Mouse (Mus musculus) C2C12 (cell line): ENCODE measurements around the gene Bend5. TPM values are rescaled to one million over a fixed set of nuclear protein-coding genes. Genes with fewer than 3 reads are reported as not detected.

Experiments used
- H3K27me3 ChIP-seq: one replicate; pipeline ENCODE4 v1.6.1; 2011; ENCODE audit not compliant: control insufficient read depth, insufficient read depth, insufficient read length
- H3K36me3 ChIP-seq: one replicate; pipeline ENCODE4 v1.6.1; 2011; ENCODE audit not compliant: control insufficient read depth, insufficient read depth
- H3K4me3 ChIP-seq: one replicate; pipeline ENCODE4 v1.5.1; 2011; ENCODE audit warnings: mild to moderate bottlenecking, control low read depth; ENCODE audit not compliant: poor library complexity, insufficient read depth, severe bottlenecking
- H3K79me2 ChIP-seq: one replicate; pipeline ENCODE4 v1.6.1; 2011; ENCODE audit not compliant: control insufficient read depth, insufficient read depth
- H3K79me3 ChIP-seq: one replicate; pipeline ENCODE4 v1.6.1; 2011; ENCODE audit warnings: low read depth, control low read depth
- H3ac ChIP-seq: one replicate; pipeline ENCODE3; 2011; ENCODE audit warnings: low read depth; ENCODE audit not compliant: control insufficient read depth, insufficient read length
- CEBPB ChIP-seq: IDR thresholded peaks from one replicate; pipeline ENCODE4 v1.6.1; 2011; ENCODE audit warnings: low read depth, mild to moderate bottlenecking, control low read depth, moderate library complexity
- CTCF ChIP-seq: IDR thresholded peaks from one replicate; pipeline ENCODE4 v1.5.1; 2011; ENCODE audit not compliant: control insufficient read depth, insufficient read depth, insufficient read length
- FOSL1 ChIP-seq: IDR thresholded peaks from one replicate; pipeline ENCODE4 v1.8.0; 2011; ENCODE audit warnings: mild to moderate bottlenecking, low read length; ENCODE audit not compliant: poor library complexity, insufficient read depth, severe bottlenecking
- MAX ChIP-seq: IDR thresholded peaks from one replicate; pipeline ENCODE4 v1.6.1; 2011; ENCODE audit warnings: mild to moderate bottlenecking, control low read depth
- MYOD1 ChIP-seq: IDR thresholded peaks from one replicate; pipeline ENCODE4 v1.6.1; 2011; ENCODE audit warnings: low read depth; ENCODE audit not compliant: control insufficient read depth, insufficient read length
- MYOG ChIP-seq: IDR thresholded peaks from one replicate; pipeline ENCODE4 v1.6.1; 2011; ENCODE audit not compliant: control insufficient read depth, insufficient read length; ENCODE audit errors: extremely low read depth
- USF1 ChIP-seq: IDR thresholded peaks from one replicate; pipeline ENCODE4 v1.6.1; 2011; ENCODE audit warnings: low read depth, mild to moderate bottlenecking, control low read depth, moderate library complexity
- polyA plus RNA-seq: library from polyadenylated mRNA; unstranded; fragments of >200 nt; fragmentation: generic; extraction: Trizol; gene quantifications from one replicate; pipeline ENCODE4 v1.2.1, GENCODE M21; 2012; ENCODE audit warnings: missing spikeins

The Bend5 gene
- polyA plus RNA-seq, 1 experiment = not detected

- no peaks in the 10 kb centered on the region for H3K79me3 ChIP-seq
- TF ChIP-seq CEBPB (no peak), CTCF (no peak), FOSL1 (no peak), MAX (no peak), MYOD1 (no peak), USF1 (no peak), MYOG (no peak)
- H3K4me3 ChIP-seq = no peak overlapping the region
- H3K36me3 ChIP-seq = no peaks in the 10 kb centered on the region
- H3K79me2 ChIP-seq = no peaks in the 10 kb centered on the region
- no peaks in the 10 kb centered on the region for H3K27me3 ChIP-seq
- no peak overlapping the region for H3ac ChIP-seq
These were observed 27.8 kb downstream of the Bend5 start for GRCm38 (mm10) chr4:111442435-111443238.

GRCm38 (mm10) chr4:111443906-111444615, 29.3 kb downstream of the Bend5 start:
- TF ChIP-seq MYOD1 (no peak), CEBPB (no peak), MYOG (no peak), USF1 (no peak), MAX (no peak), FOSL1 (no peak), CTCF (no peak)
- Histone ChIP-seq H3K4me3 (no peak overlapping the region), H3ac (no peak overlapping the region), H3K36me3 (no peaks in the 10 kb centered on the region), H3K79me2 (no peaks in the 10 kb centered on the region), H3K79me3 (no peaks in the 10 kb centered on the region), H3K27me3 (no peaks in the 10 kb centered on the region)

DNA sequence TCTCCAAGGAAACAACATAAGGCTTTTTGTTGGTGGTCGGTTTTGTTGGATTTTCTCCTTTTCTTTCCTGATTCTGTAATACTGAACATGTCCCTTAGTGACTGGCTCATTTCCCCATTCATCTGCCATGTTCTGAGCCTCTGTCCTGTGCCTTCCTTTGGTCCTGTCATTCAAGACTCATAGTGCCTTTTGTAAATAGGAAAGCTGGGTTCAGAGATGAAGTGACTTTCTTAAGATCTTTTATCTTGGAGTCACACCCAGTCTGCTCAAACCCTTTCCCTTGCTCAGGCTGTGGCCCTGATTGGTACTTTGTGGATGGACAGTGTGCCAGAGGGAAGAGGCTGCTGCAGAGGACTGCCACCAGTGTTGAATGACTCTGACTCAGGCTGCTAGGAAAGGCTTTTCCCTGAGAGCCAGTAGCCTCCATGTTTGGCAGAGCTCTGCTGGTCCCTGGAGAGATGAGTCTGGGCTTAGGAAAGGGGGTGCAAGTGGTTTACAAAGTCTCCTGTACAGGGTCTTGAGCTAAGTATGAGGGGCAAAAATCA, 29.9 kb downstream of the Bend5 start:
- Histone ChIP-seq H3K79me2 (no peaks in the 10 kb centered on the region), H3ac (no peak overlapping the region), H3K27me3 (no peaks in the 10 kb centered on the region), H3K4me3 (no peak overlapping the region), H3K79me3 (no peaks in the 10 kb centered on the region), H3K36me3 (no peaks in the 10 kb centered on the region)
- TF ChIP-seq MYOG (no peak), CEBPB (no peak), MYOD1 (no peak), USF1 (no peak), FOSL1 (no peak), MAX (no peak), CTCF (no peak)

GRCm38 (mm10) chr4:111447918-111448317, 33.1 kb downstream of the Bend5 start:
- Histone ChIP-seq H3K79me3 (no peaks in the 10 kb centered on the region), H3K4me3 (no peak overlapping the region), H3K27me3 (no peaks in the 10 kb centered on the region), H3K36me3 (no peaks in the 10 kb centered on the region), H3K79me2 (no peaks in the 10 kb centered on the region), H3ac (no peak overlapping the region)
- TF ChIP-seq MAX (no peak), MYOD1 (no peak)

DNA sequence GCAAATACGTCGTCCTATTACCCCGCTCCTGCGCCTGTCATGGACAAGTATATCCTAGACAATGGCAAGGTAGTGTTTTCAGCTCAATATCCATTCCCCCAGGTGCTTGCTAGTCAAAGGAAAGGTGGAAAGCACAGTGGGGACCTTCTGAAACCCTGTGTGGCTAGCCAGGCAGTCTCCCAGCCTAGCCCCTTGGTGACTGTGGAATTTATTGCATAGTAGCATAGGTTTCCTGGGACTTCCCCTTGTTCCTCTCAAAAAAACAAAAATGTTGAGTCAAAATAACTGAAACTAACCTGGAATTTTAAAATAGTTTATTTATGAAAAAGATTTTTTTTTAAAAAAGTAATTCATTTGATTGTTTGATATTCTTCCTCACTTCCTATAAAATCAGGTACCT, 33.8 kb downstream of the Bend5 start:
- no peak overlapping the region for H3ac ChIP-seq
- no peak for TF ChIP-seq MYOG
- no peak for TF ChIP-seq MAX
- TF ChIP-seq USF1 = no peak
- TF ChIP-seq CTCF = no peak
- no peak for TF ChIP-seq CEBPB
- TF ChIP-seq MYOD1 = no peak
- TF ChIP-seq FOSL1 = no peak
- H3K79me2 ChIP-seq = no peaks in the 10 kb centered on the region
- no peak overlapping the region for H3K4me3 ChIP-seq
- H3K36me3 ChIP-seq = no peaks in the 10 kb centered on the region
- H3K79me3 ChIP-seq = no peaks in the 10 kb centered on the region
- H3K27me3 ChIP-seq = no peaks in the 10 kb centered on the region
